Mouse (Mus musculus) bone marrow, adult 2 months (tissue): Measurements from ENCODE around the gene Tdrd3.

Experiments
- CTCF ChIP-seq: fragments of 200-500 bp; IDR thresholded peaks from 2 replicates; pipeline ENCODE4 v1.5.1; 2011; ENCODE audit warnings: low read length, control low read depth; ENCODE audit not compliant: control insufficient read depth, insufficient read depth
- POLR2A ChIP-seq: fragments of 200-500 bp; IDR thresholded peaks from 2 replicates; pipeline ENCODE4 v1.6.1; 2011; ENCODE audit warnings: low read depth, mild to moderate bottlenecking, control low read depth, low read length, borderline replicate concordance; ENCODE audit not compliant: control insufficient read depth

GRCm38 (mm10) chr14:87435382-87435781, 18.9 kb downstream of the Tdrd3 start:
- TF ChIP-seq CTCF: no peak
- no peak for TF ChIP-seq POLR2A
